Mouse (Mus musculus) olfactory bulb, adult 2 months (tissue): ENCODE data around the gene Nos1ap.

Experiments used
- CTCF ChIP-seq: fragments of 200-500 bp; IDR thresholded peaks from 2 replicates; pipeline ENCODE4 v1.5.1; 2012; ENCODE audit warnings: low read depth, mild to moderate bottlenecking, low read length, moderate library complexity; ENCODE audit not compliant: insufficient read depth
- POLR2A ChIP-seq: fragments of 200-500 bp; IDR thresholded peaks from 2 replicates; pipeline ENCODE4 v1.6.1; 2012; ENCODE audit warnings: mild to moderate bottlenecking, low read depth, low read length, moderate library complexity; ENCODE audit not compliant: insufficient read depth

- TF ChIP-seq CTCF = no peak
- TF ChIP-seq POLR2A = no peak
These were observed 870 bp upstream of the Nos1ap start for GRCm38 (mm10) chr1:170590531-170590930.
